Mouse (Mus musculus): Measurements from ENCODE around the gene Usp4.

Gene Usp4

DNA sequence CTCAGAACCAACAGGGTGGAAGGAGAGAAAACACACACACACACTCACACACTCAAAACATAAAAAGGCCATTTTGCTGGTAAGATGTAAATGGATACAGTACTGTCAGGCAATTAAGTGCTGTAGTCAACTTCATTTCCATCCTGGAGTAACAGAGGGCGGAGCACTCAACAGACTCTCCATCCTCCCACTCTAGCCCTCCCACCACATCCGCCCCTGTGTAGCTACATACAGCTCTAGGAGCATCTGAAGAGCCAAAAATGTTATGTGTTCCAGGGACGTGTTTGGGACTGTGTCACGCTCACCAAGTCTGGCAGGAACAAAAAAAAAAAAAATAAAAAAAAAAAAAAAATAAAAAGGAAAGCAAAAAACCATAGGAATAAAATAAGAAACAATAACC is 55.4 kb downstream of the Usp4 start:
- in situ Hi-C loops (cut with MboI, MseI): no loop called here

DNA sequence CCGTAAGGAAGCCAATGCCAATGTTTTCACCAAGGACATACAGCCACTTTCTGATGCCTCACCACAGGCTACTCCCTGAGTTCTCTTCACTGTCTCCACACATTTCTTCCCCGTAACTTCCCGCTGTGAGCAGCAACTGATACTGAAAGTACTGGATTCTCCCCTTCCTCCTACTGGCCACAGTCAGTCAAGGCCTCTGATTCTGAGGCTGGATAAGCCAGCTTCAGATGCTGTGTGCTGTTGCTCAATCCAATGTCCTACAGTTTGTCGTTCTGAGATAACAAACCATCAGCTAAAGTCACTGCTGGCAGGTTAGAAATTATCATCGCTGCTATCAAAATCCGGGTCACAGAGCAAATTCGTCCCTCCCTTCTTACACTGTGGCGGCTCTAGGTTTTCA is 56.8 kb downstream of the Usp4 start:
- in situ Hi-C loops (cut with MboI, MseI): no loop called here

DNA sequence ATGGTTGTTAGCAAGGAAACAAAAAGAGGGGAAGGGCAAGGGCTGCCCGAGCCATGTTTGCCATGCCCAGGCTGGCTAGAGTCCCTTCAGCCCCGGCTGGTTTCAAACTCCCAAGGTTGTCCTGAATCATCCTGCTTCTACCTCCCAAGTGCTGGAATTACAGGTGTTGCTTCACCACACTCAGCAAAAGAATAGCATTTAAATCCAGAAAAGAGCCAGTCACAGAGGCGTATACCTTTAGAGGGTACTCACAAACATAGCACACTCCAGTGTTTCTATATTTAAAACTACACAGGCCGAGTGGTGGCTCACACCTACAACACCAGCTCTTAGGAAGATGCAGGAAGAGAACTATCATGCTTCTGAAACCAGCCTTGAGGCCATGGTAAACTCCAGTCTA is 61.9 kb downstream of the Usp4 start:
- in situ Hi-C loops (cut with MboI, MseI): no loop called here

DNA sequence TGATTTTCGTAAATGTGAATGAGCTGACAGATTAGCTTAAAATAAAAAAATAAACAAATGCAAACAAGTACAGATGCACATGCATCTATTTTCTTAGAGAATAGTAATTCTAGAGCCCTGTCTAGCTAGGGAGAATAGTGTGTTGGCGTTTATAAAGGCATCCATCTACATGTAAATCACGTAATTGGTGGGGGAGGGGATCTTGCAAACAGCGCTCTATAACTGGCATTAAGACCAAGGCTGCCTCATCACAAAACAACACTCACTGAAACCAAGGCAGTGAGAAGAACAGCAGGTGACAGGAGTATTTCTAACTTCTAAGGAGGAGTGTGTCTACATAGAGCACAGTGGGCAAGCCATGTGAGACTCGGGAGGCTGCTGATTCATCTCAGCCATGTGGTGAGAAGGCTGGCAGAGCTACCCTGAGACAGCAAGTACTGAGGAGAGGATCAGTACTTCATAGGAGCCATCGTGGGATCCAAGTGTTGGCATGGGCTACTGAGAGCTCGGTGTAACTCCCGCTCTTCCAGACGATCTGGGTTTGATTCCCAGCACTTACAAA is 63.8 kb downstream of the Usp4 start:
- in situ Hi-C loops (cut with MboI, MseI): no loop called here

DNA sequence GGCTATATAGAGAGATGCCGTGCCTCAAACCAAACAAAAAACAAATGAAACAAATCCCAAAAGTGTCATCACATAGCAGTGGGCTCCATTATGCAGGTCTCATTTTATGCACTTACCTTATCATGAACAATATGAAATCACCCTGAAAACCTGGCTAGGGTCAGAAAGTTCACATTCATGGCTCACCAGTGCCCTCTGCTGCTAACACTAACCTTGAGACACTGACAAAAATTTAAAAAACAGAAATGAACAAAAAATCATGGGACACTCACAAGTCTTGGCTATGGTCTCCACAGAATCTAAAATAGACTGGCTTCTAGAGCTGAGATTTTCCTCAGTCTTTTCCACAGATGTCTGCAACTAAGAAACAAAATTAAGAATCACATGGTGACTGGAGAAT is 64.6 kb downstream of the Usp4 start:
- in situ Hi-C loops (cut with MboI, MseI): no loop called here

DNA sequence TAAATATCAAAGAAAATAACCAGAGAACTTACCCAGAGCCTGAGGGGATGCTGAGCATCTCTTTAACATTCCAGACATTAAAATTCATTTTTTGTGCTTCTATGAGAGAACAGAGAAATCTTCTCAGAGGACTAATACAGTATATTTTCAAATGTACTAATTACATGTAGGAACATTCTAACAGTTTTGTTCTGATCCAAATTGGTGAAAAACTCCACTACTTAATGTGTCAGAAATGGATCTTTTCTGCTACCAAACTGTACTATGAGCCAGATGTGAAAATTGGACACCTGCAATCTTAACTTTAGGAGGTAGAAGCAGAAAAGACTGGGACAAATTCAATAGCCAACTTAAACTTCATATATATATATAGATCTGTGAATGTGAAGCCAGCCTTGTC is 80.7 kb downstream of the Usp4 start, which contains the start of gene Ccdc36:
TSS of gene Ccdc36 (minus strand) at position 101 of the 400 bp plus-strand sequence.
- in situ Hi-C loops (cut with MboI, MseI): no loop called here

DNA sequence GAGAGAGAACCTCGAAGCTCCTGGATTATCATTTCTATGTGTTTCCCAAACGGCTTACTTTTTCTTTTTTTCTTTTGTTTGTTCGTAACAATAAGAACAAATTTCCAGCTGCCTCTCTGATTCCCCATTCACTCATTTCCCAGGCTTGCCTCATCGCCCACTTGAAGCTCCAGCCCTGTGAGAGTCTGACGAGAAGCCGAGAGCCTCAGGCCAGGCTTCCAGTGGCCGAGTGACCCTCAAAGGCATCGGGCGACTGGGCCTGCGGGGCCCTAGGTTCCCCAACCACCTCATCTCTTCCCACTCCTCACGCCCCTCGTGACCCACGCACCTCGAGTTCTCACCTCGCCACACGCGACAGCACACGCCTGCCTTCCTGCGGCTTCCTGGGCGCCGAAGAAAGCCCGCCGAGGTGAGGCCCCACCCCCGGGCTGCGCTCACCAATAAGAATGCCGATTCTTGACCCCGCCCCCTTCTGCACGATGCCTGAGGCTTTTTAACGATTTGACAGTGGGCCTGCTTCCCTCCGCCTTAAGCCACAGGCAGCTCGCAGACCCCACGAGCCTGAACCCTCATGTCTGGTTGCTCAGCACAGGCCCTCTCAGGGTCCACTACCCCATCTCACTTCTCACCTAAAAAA is 83.9 kb downstream of the Usp4 start:
- in situ Hi-C loops (cut with MboI, MseI): no loop called here

DNA sequence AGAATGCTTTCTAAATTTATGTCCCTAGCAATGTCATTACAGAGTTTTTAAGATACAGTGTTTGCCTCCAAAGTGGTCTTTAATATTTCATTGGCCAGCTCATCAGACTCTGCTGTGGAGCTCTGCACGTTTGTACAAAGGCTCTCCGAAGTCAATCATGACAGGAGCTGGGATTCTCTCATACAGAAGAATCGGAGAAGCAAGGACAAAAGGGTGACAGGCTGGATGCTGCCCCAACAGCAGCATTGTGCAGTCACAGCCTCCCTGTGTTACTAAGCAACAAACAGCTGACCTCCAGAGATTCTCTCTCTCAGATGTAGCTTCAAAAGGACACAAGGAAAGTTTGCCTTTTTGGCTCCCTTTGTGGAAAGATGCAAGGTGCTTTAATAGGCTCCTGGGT is 88.5 kb downstream of the Usp4 start, which contains the start of gene BC048562:
TSS of gene BC048562 (plus strand) at position 301 of the 400 bp plus-strand sequence.
- in situ Hi-C loops (cut with MboI, MseI): no loop called here

DNA sequence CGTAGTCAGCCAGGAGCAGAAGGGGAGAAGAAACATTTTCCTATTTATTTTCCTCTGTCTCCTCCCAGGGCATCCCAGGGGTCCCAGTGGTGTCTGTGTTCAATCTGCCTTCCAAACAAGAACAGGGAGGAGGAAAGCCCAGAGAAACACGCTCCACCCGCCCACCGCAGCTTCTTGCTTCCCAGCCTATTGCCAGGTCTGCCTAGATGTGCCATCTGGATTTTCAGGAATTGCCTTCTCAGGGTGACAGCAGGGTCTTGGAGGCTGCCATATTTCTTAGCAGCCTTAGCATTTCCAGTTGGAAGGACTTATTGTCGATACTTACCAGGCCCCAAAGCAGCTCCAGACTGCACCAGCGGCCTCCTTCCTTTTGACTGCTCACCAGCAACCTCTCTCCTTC is 91.5 kb downstream of the Usp4 start:
- in situ Hi-C loops (cut with MboI, MseI): no loop called here

DNA sequence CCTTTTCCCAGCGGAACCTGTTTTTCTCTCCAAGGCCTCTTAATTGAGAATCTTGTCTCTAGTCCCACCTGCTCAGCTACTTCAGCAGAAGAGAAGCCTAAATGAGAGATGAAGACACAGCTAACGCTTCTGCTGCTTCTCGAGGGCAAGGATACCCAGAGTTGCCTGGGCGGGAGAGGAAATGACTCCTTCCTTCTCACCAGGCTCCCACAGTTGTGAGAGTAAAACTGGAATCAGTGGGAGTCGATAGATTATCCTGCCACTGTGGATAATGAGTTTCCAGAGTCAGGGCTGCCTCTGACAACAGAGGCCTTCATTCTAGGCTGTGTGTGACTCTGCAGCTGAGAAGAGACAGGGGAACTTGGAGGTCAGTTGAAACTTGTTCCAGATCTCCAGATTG is 92.8 kb downstream of the Usp4 start:
- in situ Hi-C loops (cut with MboI, MseI): no loop called here

DNA sequence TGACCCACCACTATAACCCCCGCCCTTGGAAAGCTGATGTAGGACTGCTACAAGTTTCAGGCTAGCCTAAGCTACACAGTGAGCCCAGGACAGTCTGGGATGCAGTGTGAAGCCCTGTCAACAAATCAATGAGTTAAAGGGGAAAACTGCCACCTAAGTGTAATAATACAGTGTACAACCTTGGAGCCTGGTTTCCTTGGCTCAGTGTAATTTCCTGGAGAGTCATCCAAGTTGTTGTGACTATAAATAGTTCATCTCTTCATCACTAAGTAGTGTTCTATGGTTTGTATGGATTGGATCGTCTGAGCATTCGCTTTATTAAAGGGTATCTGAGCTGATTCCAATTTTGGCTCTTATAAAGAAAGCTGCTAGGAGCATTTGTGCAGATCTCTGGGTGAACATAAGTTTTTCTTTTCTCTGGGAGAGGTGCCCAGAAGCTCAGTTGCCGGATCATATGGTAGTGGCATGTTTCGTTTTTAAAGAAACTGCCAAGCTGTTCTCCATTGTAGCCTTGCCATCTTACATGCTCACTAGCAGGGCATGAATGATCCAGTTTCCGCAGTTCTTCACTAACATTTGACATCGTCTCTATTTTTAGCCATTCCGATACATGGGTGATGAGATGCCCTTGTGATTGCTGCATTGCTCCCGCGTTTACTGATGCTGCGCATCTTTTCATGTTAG is 93.7 kb downstream of the Usp4 start:
- in situ Hi-C loops (cut with MboI, MseI): no loop called here

Measured in regulatory T cell (primary cell).